Mouse (Mus musculus) neural tube, embryonic 11.5 days (tissue): ENCODE measurements around the gene Iqcd. TPM values are rescaled to one million over a fixed set of nuclear protein-coding genes. Genes with fewer than 3 reads are reported as not detected.
A peak's percentile ranks its signal among the peaks of the same experiment; 100 is the strongest.

Source experiments
- ATAC-seq: fragments of 200-750 bp; cut with Nextera tagmentation; 2 replicates; pipeline ENCODE4 v1.8.0; 2017; ENCODE audit warnings: moderate number of reproducible peaks, mild to moderate bottlenecking, moderate TSS enrichment, moderate library complexity; ENCODE audit not compliant: insufficient read depth, low FRiP score, low TSS enrichment
- DNase-seq: peaks from one replicate; pipeline ENCODE4 v3.0.0-alpha.2; 2015; ENCODE audit warnings: low spot score
- H3K27ac ChIP-seq: fragments of 300-500 bp; sonication (generic); 2 replicates; pipeline ENCODE4 v1.5.1; 2014; ENCODE audit warnings: low read depth, mild to moderate bottlenecking, low read length
- H3K27me3 ChIP-seq: fragments of 300-500 bp; sonication (generic); 2 replicates; pipeline ENCODE4 v1.6.1; 2014; ENCODE audit warnings: mild to moderate bottlenecking, low read length, mixed read lengths; ENCODE audit not compliant: control insufficient read depth, insufficient read depth
- H3K36me3 ChIP-seq: fragments of 300-500 bp; sonication (generic); 2 replicates; pipeline ENCODE4 v1.6.1; 2014; ENCODE audit warnings: mild to moderate bottlenecking, low read length, moderate library complexity, mixed read lengths; ENCODE audit not compliant: control insufficient read depth, insufficient read depth
- H3K4me1 ChIP-seq: fragments of 300-500 bp; sonication (generic); 2 replicates; pipeline ENCODE4 v1.6.1; 2014; ENCODE audit warnings: low read length, mixed read lengths; ENCODE audit not compliant: control insufficient read depth, insufficient read depth
- H3K4me2 ChIP-seq: fragments of 300-500 bp; sonication (generic); 2 replicates; pipeline ENCODE4 v1.6.1; 2014; ENCODE audit warnings: low read depth, mild to moderate bottlenecking, moderate library complexity
- H3K4me3 ChIP-seq: fragments of 300-500 bp; sonication (generic); 2 replicates; pipeline ENCODE4 v1.5.1; 2014; ENCODE audit warnings: low read depth, low read length
- H3K9ac ChIP-seq: fragments of 300-500 bp; sonication (generic); 2 replicates; pipeline ENCODE4 v1.6.1; 2014; ENCODE audit warnings: mild to moderate bottlenecking, low read length
- H3K9me3 ChIP-seq: fragments of 300-500 bp; sonication (generic); 2 replicates; pipeline ENCODE4 v1.6.1; 2016; ENCODE audit warnings: low read length; ENCODE audit not compliant: control insufficient read depth
- WGBS: fragments of 180-500 bp; shearing (Covaris S2); extraction: QIAGEN DNeasy Blood & Tissue Kit; methylation state at CpG from one replicate; pipeline ENCODE4 v1.1.7; 2014; 5-methylcytosine and 5-hydroxymethylcytosine counted together
- polyA plus RNA-seq: library from polyadenylated mRNA; unstranded; fragments of >200 nt; fragmentation: Nextera tagmentation; extraction: Ambion mirVana; gene quantifications from 2 replicates; pipeline ENCODE4 v1.2.1, GENCODE M21; 2014

The Iqcd gene
- polyA plus RNA-seq, 1 experiment from 2014 or later: 0.81 TPM

DNA sequence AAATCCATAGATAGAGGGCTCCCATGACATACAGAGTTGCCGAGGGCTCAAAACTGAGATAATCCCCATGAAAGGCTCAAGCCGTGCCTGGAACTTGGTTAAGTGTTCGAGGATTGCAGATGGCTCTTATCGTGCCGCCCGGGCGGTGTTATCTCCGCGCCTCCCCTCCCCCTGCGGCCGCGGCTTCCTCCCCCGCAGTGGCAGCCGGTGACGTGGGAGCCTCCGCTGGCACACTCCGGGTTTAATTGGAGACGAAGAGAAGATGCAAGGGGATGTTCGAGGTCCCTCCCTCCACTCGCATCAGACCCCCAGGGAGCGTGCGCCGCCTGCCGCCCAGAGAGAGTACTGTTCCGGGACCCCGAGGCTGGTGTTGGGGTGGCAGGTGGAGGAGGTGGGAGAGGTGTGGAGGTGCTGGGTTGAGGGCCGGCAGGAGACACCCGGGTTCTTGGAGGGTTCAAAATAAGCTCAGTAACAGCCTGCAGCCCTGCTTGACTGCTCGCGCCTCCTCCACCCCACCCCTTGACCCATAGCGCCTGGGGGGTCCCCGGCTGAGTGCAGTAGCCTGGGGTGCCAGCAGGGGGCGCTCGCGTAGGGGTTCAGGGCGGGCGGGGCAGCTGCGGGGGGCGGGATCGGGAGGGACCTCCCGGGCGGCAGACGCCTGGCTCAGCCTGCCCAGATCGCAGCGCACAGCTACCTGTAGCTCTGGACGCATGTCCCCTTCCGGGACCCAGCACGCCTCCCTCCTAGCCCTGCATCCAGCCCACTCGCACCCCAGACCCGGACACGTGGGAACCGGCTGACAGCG lies 60.0 kb downstream of the Iqcd start, which contains the start of gene Rasal1:
Gene Rasal1 (plus strand): TSS at position 244 of the 805 bp plus-strand sequence.
- Histone ChIP-seq H3K9ac (no peak within 1 kb of the TSS), H3K27me3 (peaks cover 34% of the 10 kb centered on the region), H3K4me2 (peak within 1 kb of the TSS; percentile 19; the same call in 1 of the 2 replicates), H3K4me3 (0 out of 2 replicates have a peak within 1 kb of the TSS, but pooled peaks have one; percentile 6), H3K27ac (no peak within 1 kb of the TSS), H3K36me3 (no peaks in the 10 kb centered on the region), H3K9me3 (no peaks in the 10 kb centered on the region), H3K4me1 (no peaks in the 10 kb centered on the region)
- WGBS: under 1% methylated on average over 40 of the region's 53 CpGs
- no peak for ATAC-seq
- DNase-seq: peak; percentile 45

DNA sequence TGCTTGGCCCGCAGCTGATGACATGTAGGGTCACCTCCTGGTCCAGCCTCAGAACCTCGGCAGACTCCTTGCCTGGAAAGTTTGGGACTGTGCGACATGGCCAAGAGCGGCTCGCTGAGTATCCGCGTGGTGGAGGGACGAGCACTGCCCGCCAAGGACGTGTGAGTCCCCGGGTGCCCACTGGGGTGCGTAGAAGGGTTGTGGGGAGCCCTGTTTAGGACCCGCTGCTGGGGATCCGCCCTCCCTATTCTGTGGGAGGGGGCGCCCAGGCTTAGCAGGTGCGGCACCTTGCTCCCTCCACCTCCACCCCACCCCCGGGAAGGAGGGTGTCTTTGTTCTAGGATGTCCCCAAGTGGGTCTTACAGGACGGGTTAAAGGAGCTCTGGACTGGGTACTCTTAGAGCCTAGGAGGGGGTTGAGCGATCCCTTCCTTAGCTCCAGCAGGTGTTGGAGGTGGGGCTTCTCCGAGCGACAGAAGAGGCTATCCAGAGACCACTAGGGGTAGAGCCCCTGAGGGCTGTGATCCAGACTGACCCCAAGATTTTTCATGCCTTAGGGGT lies 60.6 kb downstream of the Iqcd start:
- H3K9ac ChIP-seq: no peak overlapping the region
- peaks cover 34% of the 10 kb centered on the region for H3K27me3 ChIP-seq
- DNase-seq (no peak), ATAC-seq (no peak)
- H3K36me3 ChIP-seq: no peaks in the 10 kb centered on the region
- no peak overlapping the region for H3K27ac ChIP-seq
- no peak overlapping the region for H3K4me2 ChIP-seq
- 3% methylated on average over 21 of the region's 21 CpGs for WGBS
- no peaks in the 10 kb centered on the region for H3K4me1 ChIP-seq
- H3K4me3 ChIP-seq: no peak overlapping the region
- no peaks in the 10 kb centered on the region for H3K9me3 ChIP-seq

GRCm38 (mm10) chr5:120649938-120650337 lies 61.1 kb downstream of the Iqcd start:
- H3K9me3 ChIP-seq: no peaks in the 10 kb centered on the region
- DNase-seq (no peak), ATAC-seq (no peak)
- H3K36me3 ChIP-seq: no peaks in the 10 kb centered on the region
- H3K4me2 ChIP-seq: no peak overlapping the region
- peaks cover 34% of the 10 kb centered on the region for H3K27me3 ChIP-seq
- 28% methylated on average over 13 of the region's 13 CpGs for WGBS
- no peak overlapping the region for H3K27ac ChIP-seq
- H3K4me3 ChIP-seq: no peak overlapping the region
- H3K4me1 ChIP-seq: no peaks in the 10 kb centered on the region
- H3K9ac ChIP-seq: no peak overlapping the region

GRCm38 (mm10) chr5:120651230-120651629 lies 62.4 kb downstream of the Iqcd start:
- Histone ChIP-seq H3K4me1 (no peaks in the 10 kb centered on the region), H3K27ac (no peak overlapping the region), H3K36me3 (no peaks in the 10 kb centered on the region), H3K9ac (no peak overlapping the region), H3K4me2 (no peak overlapping the region), H3K4me3 (no peak overlapping the region), H3K27me3 (peaks cover 34% of the 10 kb centered on the region), H3K9me3 (no peaks in the 10 kb centered on the region)
- ATAC-seq (no peak), DNase-seq (no peak)
- WGBS: 66% methylated on average over 5 of the region's 5 CpGs

DNA sequence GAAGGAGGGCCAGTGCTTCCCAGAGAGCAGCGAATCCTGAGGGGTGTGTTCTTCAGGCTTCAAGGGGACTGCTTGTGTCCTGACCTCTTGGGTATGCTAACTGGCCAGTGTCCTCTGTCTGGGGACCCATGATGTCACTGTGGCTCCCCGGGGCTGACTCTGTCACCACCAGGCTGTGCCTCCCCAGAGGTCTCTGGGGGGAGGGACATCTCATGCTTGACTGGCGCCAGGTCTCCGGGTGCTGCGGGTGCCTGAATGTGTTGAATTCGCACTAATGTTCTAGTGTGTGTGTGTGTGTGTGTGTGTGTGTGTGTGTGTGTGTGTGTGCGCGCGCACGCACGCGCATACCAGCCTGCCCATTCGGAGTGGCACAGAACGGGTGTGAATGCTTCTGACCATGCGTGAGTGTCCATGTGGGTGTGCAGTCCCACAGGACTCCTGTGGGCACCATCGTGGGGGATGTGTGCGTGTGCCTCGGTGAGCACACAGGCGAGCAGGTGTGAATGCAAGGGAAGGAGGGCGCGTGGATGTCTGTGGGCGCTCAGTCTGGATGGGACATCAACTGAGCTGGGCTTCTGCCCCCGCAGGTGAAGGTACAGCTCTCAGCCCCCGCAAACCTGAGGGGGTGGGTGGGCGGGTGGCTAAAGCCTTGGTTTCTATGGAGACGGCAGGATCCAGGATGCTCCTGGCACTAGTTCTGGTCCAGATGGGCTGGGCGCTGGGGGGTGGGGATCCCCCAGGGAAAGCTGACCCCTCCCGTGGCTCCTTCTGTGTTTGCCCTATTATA lies 64.3 kb downstream of the Iqcd start:
- no peak overlapping the region for H3K27ac ChIP-seq
- no peak overlapping the region for H3K9ac ChIP-seq
- H3K9me3 ChIP-seq: no peaks in the 10 kb centered on the region
- no peaks in the 10 kb centered on the region for H3K4me1 ChIP-seq
- DNase-seq: no peak
- H3K36me3 ChIP-seq: no peaks in the 10 kb centered on the region
- H3K27me3 ChIP-seq: peaks cover 23% of the 10 kb centered on the region
- no peak overlapping the region for H3K4me2 ChIP-seq
- 85% methylated on average over 28 of the region's 28 CpGs for WGBS
- H3K4me3 ChIP-seq: no peak overlapping the region
- no peak for ATAC-seq

GRCm38 (mm10) chr5:120653873-120654272 lies 65.1 kb downstream of the Iqcd start:
- Histone ChIP-seq H3K9me3 (no peaks in the 10 kb centered on the region), H3K9ac (no peak overlapping the region), H3K27me3 (peaks cover 16% of the 10 kb centered on the region), H3K36me3 (no peaks in the 10 kb centered on the region), H3K27ac (no peak overlapping the region), H3K4me2 (no peak overlapping the region), H3K4me1 (no peaks in the 10 kb centered on the region), H3K4me3 (no peak overlapping the region)
- ATAC-seq (no peak), DNase-seq (no peak)
- 85% methylated on average over 2 of the region's 2 CpGs for WGBS

DNA sequence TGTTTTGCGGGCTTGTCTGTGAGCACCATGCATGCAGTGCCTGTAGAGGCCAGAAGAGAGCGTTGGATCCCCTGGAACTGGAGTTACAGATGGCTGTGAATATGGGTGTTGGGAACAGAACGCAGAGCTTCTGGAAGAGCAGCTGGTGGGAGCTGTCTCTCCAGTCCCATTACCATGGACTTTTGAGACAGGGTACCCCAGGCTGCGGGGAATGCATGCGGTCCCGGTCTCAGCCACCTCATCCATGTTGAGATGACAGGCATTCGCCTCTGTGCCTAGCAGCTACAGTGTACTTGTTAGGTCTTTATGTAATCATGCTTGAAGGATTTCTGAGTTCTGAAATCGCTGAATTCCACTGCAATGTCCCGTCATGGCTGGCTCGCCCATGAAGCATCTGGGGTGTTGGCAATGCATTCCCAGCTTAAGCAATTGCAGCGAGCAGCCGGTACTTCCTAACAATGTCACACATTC lies 67.5 kb downstream of the Iqcd start:
- ATAC-seq (no peak), DNase-seq (no peak)
- no peaks in the 10 kb centered on the region for H3K4me1 ChIP-seq
- no peak overlapping the region for H3K9ac ChIP-seq
- H3K27me3 ChIP-seq: no peaks in the 10 kb centered on the region; the same call in 1 of the 2 replicates
- no peak overlapping the region for H3K4me3 ChIP-seq
- H3K4me2 ChIP-seq: no peak overlapping the region
- H3K27ac ChIP-seq: no peak overlapping the region
- no peaks in the 10 kb centered on the region for H3K9me3 ChIP-seq
- WGBS: 87% methylated on average over 12 of the region's 12 CpGs
- H3K36me3 ChIP-seq: no peaks in the 10 kb centered on the region
